Mouse (Mus musculus) hematopoietic multipotent progenitor cell, adult 10-12 weeks (in vitro differentiated cells): ENCODE results near the gene Hemgn. TPM values are rescaled to one million over a fixed set of nuclear protein-coding genes. Genes with fewer than 3 reads are reported as not detected.

Source experiments
- polyA plus RNA-seq: library from polyadenylated mRNA; stranded (reverse); fragments of >175 nt; gene quantifications from 2 replicates; pipeline ENCODE4 v1.2.3, GENCODE M21; 2012; ENCODE audit warnings: low replicate concordance

Hemgn gene
- polyA plus RNA-seq, result 0.38 and 14.6 TPM in 2 replicates

GRCm38 (mm10) chr4:46413406-46413805 lies at the start of gene Hemgn:
Hemgn (minus strand) TSS chr4:46413506.

GRCm38 (mm10) chr4:46450519-46451131 lies 37.3 kb upstream of the Hemgn start, which contains the start of gene Anp32b:
Anp32b (plus strand) TSS chr4:46450902.

GRCm38 (mm10) chr4:46389013-46389611 lies 24.2 kb downstream of the Hemgn start, which contains the start of gene Trmo:
Trmo (minus strand) TSS chr4:46389437.

Other genes starting within 250 kb of the Hemgn start
- gene Xpa, start 217.2 kb downstream of the Hemgn start, polyA plus RNA-seq, result 37.8 and 62.5 TPM in 2 replicates
- 0.05 TPM in 1 of 2 replicates, not detected in the other for gene Foxe1, start 69.9 kb downstream of the Hemgn start, polyA plus RNA-seq
- gene Trmo, start 24.1 kb downstream of the Hemgn start, polyA plus RNA-seq, result 1.8 and 5.7 TPM in 2 replicates
- gene Anp32b, start 37.4 kb upstream of the Hemgn start, polyA plus RNA-seq, result 243 and 479 TPM in 2 replicates
- 27.5 and 28.7 TPM in 2 replicates for gene Nans, start 75.7 kb upstream of the Hemgn start, polyA plus RNA-seq
- gene Trim14, start 122.6 kb upstream of the Hemgn start, polyA plus RNA-seq, result 36.9 and 66.7 TPM in 2 replicates
- gene Coro2a, start 188.7 kb upstream of the Hemgn start, polyA plus RNA-seq, result 19.0 and 21.1 TPM in 2 replicates
- gene Tbc1d2, start 236.7 kb upstream of the Hemgn start, polyA plus RNA-seq, result 1.6 and 3.6 TPM in 2 replicates